Mouse (Mus musculus): ENCODE results near the gene Olfr632. TPM values are rescaled to one million over a fixed set of nuclear protein-coding genes. Genes with fewer than 3 reads are reported as not detected.
"Not testable (repeated sequence)": the region's sequence is repeated elsewhere in the genome, so short reads cannot be mapped to it uniquely, and the experiment has no call there.

Olfr632 gene
- polyA plus RNA-seq, 1 experiment from 2014 or later: not detected

GRCm38 (mm10) chr7:103942730-103943129 is 8.6 kb downstream of the Olfr632 start:
- H3K9me3 ChIP-seq (replicated peaks; ENCODE audit: control insufficient read depth, low read length): no peaks in the 10 kb centered on the region
- no peak overlapping the region for H3K27ac ChIP-seq (replicated peaks; ENCODE audit: low read depth, low read length)
- H3K4me1 ChIP-seq (ENCODE audit: control insufficient read depth, insufficient read depth, low read length): no peaks in the 10 kb centered on the region
- H3K36me3 ChIP-seq (replicated peaks; ENCODE audit: control insufficient read depth, insufficient read depth, low read depth, low read length): no peaks in the 10 kb centered on the region
- no peak overlapping the region for H3K4me3 ChIP-seq (ENCODE audit: low read depth, low read length)
- H3K9ac ChIP-seq (replicated peaks; ENCODE audit: low read length): no peak overlapping the region
- DNase-seq (ENCODE audit: low spot score) (peak; percentile 75), ATAC-seq (replicated peaks; ENCODE audit: insufficient number of reproducible peaks, low FRiP score, low TSS enrichment, low read depth) (no peak)
- H3K4me2 ChIP-seq (ENCODE audit: low read depth, low read length): no peak overlapping the region
- 31% methylated on average over 2 of the region's 2 CpGs for WGBS
- no peaks in the 10 kb centered on the region for H3K27me3 ChIP-seq (ENCODE audit: control insufficient read depth, insufficient read depth, low read length)

DNA sequence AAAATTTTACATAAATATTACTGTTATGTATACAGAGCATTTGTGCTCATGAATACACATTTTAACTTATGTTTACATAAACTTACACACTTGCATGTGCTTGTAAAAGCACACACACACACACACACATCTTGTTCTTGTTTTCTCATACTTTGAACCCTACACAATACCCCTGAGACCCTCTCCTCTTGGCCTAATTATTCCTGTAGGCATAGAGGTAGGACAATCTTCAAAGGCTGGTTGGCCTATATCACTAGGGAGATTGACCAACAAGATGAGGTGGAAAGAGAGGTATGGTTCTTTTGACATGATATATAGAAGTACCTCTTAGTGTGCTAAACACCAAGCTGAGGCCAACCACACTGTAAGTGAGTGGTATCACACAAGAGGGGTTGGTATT is 10.0 kb downstream of the Olfr632 start, which contains the start of gene Olfr633:
Olfr633 (plus strand) TSS at position 301 of the 400 bp plus-strand sequence.
- H3K4me3 ChIP-seq (ENCODE audit: low read depth, low read length): no peak within 1 kb of the TSS
- no peak for ATAC-seq (replicated peaks; ENCODE audit: insufficient number of reproducible peaks, low FRiP score, low TSS enrichment, low read depth)
- no peaks in the 10 kb centered on the region for H3K9me3 ChIP-seq (replicated peaks; ENCODE audit: control insufficient read depth, low read length)
- no peaks in the 10 kb centered on the region for H3K36me3 ChIP-seq (replicated peaks; ENCODE audit: control insufficient read depth, insufficient read depth, low read depth, low read length)
- H3K9ac ChIP-seq (replicated peaks; ENCODE audit: low read length): no peak within 1 kb of the TSS
- no peak within 1 kb of the TSS for H3K27ac ChIP-seq (replicated peaks; ENCODE audit: low read depth, low read length)
- H3K4me1 ChIP-seq (ENCODE audit: control insufficient read depth, insufficient read depth, low read length): no peaks in the 10 kb centered on the region
- no peak within 1 kb of the TSS for H3K4me2 ChIP-seq (ENCODE audit: low read depth, low read length)
- no peaks in the 10 kb centered on the region for H3K27me3 ChIP-seq (ENCODE audit: control insufficient read depth, insufficient read depth, low read length)
- DNase-seq (ENCODE audit: low spot score): no peak

GRCm38 (mm10) chr7:103966873-103967272 is 32.7 kb downstream of the Olfr632 start:
- not testable (repeated sequence) for DNase-seq (ENCODE audit: low spot score); H3K4me3 ChIP-seq (ENCODE audit: low read depth, low read length); ATAC-seq (replicated peaks; ENCODE audit: insufficient number of reproducible peaks, low FRiP score, low TSS enrichment, low read depth); H3K36me3 ChIP-seq (replicated peaks; ENCODE audit: control insufficient read depth, insufficient read depth, low read depth, low read length); H3K4me2 ChIP-seq (ENCODE audit: low read depth, low read length); H3K9ac ChIP-seq (replicated peaks; ENCODE audit: low read length); H3K27me3 ChIP-seq (ENCODE audit: control insufficient read depth, insufficient read depth, low read length); H3K4me1 ChIP-seq (ENCODE audit: control insufficient read depth, insufficient read depth, low read length); H3K9me3 ChIP-seq (replicated peaks; ENCODE audit: control insufficient read depth, low read length); H3K27ac ChIP-seq (replicated peaks; ENCODE audit: low read depth, low read length)
- WGBS: 95% methylated on average over 22 of the region's 22 CpGs

DNA sequence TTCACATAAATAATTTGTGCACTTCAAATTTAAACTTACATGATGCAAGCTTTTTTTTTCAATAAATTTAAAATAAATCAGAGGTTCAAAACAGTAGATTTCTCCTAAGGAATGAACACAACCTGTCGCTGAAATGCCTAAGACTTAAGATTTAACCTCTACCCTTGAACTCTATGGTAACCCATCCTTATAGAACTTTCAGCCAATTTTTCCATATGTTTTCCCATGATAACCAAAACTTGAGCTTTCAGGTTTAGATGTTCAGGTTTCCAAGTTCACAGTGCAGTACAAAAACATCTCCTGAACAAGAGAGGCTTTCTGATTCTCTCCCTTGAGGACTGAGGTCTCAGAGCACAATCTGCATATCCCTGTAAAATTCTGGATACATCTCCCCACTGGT is 36.7 kb downstream of the Olfr632 start, which contains the start of gene Olfr635:
Olfr635 (plus strand) TSS at position 301 of the 400 bp plus-strand sequence.
- no peak within 1 kb of the TSS for H3K4me3 ChIP-seq (ENCODE audit: low read depth, low read length)
- ATAC-seq (replicated peaks; ENCODE audit: insufficient number of reproducible peaks, low FRiP score, low TSS enrichment, low read depth) (no peak), DNase-seq (ENCODE audit: low spot score) (no peak)
- H3K9ac ChIP-seq (replicated peaks; ENCODE audit: low read length): no peak within 1 kb of the TSS
- H3K27ac ChIP-seq (replicated peaks; ENCODE audit: low read depth, low read length): no peak within 1 kb of the TSS
- H3K4me1 ChIP-seq (ENCODE audit: control insufficient read depth, insufficient read depth, low read length): no peaks in the 10 kb centered on the region
- H3K36me3 ChIP-seq (replicated peaks; ENCODE audit: control insufficient read depth, insufficient read depth, low read depth, low read length): no peaks in the 10 kb centered on the region
- no peaks in the 10 kb centered on the region for H3K9me3 ChIP-seq (replicated peaks; ENCODE audit: control insufficient read depth, low read length)
- no peaks in the 10 kb centered on the region for H3K27me3 ChIP-seq (ENCODE audit: control insufficient read depth, insufficient read depth, low read length)
- H3K4me2 ChIP-seq (ENCODE audit: low read depth, low read length): no peak within 1 kb of the TSS
- WGBS: 69% methylated on average over 1 of the region's 1 CpGs

DNA sequence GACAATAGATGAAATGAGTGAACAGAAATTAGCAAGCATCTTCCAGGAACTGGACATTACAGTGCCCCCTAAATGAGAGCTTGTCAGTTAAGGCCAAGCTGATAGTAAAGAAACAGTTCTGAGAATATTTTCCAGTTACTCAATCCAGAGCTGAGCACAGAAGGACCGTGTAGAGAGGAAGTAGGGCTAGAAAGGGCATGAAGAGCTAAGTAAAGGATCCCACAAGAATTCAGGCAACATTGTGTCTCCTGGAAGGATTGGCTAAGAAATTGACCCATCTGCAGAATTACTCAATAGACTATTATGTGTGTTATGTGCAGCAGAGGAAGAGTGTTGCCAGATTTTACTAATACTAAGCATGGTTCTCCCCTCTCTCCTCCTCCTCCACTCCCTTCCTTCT is 37.6 kb downstream of the Olfr632 start:
- H3K36me3 ChIP-seq (replicated peaks; ENCODE audit: control insufficient read depth, insufficient read depth, low read depth, low read length): no peaks in the 10 kb centered on the region
- H3K9me3 ChIP-seq (replicated peaks; ENCODE audit: control insufficient read depth, low read length): no peaks in the 10 kb centered on the region
- H3K27ac ChIP-seq (replicated peaks; ENCODE audit: low read depth, low read length): no peak overlapping the region
- WGBS: 56% methylated on average over 1 of the region's 1 CpGs
- no peaks in the 10 kb centered on the region for H3K27me3 ChIP-seq (ENCODE audit: control insufficient read depth, insufficient read depth, low read length)
- DNase-seq (ENCODE audit: low spot score) (no peak), ATAC-seq (replicated peaks; ENCODE audit: insufficient number of reproducible peaks, low FRiP score, low TSS enrichment, low read depth) (no peak)
- H3K4me2 ChIP-seq (ENCODE audit: low read depth, low read length): no peak overlapping the region
- H3K4me3 ChIP-seq (ENCODE audit: low read depth, low read length): no peak overlapping the region
- no peak overlapping the region for H3K9ac ChIP-seq (replicated peaks; ENCODE audit: low read length)
- no peaks in the 10 kb centered on the region for H3K4me1 ChIP-seq (ENCODE audit: control insufficient read depth, insufficient read depth, low read length)

Other genes with a start within 250 kb of the Olfr632 start
- not detected in 2 replicates for gene Olfr243, start 219.7 kb upstream of the Olfr632 start, polyA plus RNA-seq (2014; fragmentation: Nextera tagmentation; extraction: Ambion mirVana)
- not detected in 2 replicates for gene Olfr628, start 204.0 kb upstream of the Olfr632 start, polyA plus RNA-seq (2014; fragmentation: Nextera tagmentation; extraction: Ambion mirVana)
- not detected in 2 replicates for gene Olfr629, start 189.4 kb upstream of the Olfr632 start, polyA plus RNA-seq (2014; fragmentation: Nextera tagmentation; extraction: Ambion mirVana)
- gene Olfr630, start 177.0 kb upstream of the Olfr632 start, polyA plus RNA-seq (2014; fragmentation: Nextera tagmentation; extraction: Ambion mirVana): not detected in 2 replicates
- gene Olfr69, start 162.8 kb upstream of the Olfr632 start, polyA plus RNA-seq (2014; fragmentation: Nextera tagmentation; extraction: Ambion mirVana): not detected in 2 replicates
- gene Olfr68, start 154.6 kb upstream of the Olfr632 start, polyA plus RNA-seq (2014; fragmentation: Nextera tagmentation; extraction: Ambion mirVana): not detected in 2 replicates
- gene Olfr67, start 142.5 kb upstream of the Olfr632 start, polyA plus RNA-seq (2014; fragmentation: Nextera tagmentation; extraction: Ambion mirVana): not detected in 2 replicates
- 629 and 683 TPM in 2 replicates for gene Hbb-bt, start 120.4 kb upstream of the Olfr632 start, polyA plus RNA-seq (2014; fragmentation: Nextera tagmentation; extraction: Ambion mirVana)
- 224 and 252 TPM in 2 replicates for gene Hbb-bs, start 106.3 kb upstream of the Olfr632 start, polyA plus RNA-seq (2014; fragmentation: Nextera tagmentation; extraction: Ambion mirVana)
- gene Hbb-bh2, start 93.8 kb upstream of the Olfr632 start, polyA plus RNA-seq (2014; fragmentation: Nextera tagmentation; extraction: Ambion mirVana): not detected in 2 replicates
- 2,335 TPM in 2 replicates for gene Hbb-bh1, start 91.2 kb upstream of the Olfr632 start, polyA plus RNA-seq (2014; fragmentation: Nextera tagmentation; extraction: Ambion mirVana)
- 9,508 and 10,275 TPM in 2 replicates for gene Hbb-y, start 81.1 kb upstream of the Olfr632 start, polyA plus RNA-seq (2014; fragmentation: Nextera tagmentation; extraction: Ambion mirVana)
- gene Olfr66, start 48.1 kb upstream of the Olfr632 start, polyA plus RNA-seq (2014; fragmentation: Nextera tagmentation; extraction: Ambion mirVana): not detected in 2 replicates
- gene Olfr64, start 39.9 kb upstream of the Olfr632 start, polyA plus RNA-seq (2014; fragmentation: Nextera tagmentation; extraction: Ambion mirVana): not detected in 2 replicates
- not detected in 2 replicates for gene Olfr65, start 30.9 kb upstream of the Olfr632 start, polyA plus RNA-seq (2014; fragmentation: Nextera tagmentation; extraction: Ambion mirVana)
- gene Olfr631, start 5.5 kb upstream of the Olfr632 start, polyA plus RNA-seq (2014; fragmentation: Nextera tagmentation; extraction: Ambion mirVana): not detected in 2 replicates
- gene Olfr633, start 10.1 kb downstream of the Olfr632 start, polyA plus RNA-seq (2014; fragmentation: Nextera tagmentation; extraction: Ambion mirVana): not detected in 2 replicates
- not detected in 2 replicates for gene Olfr635, start 36.8 kb downstream of the Olfr632 start, polyA plus RNA-seq (2014; fragmentation: Nextera tagmentation; extraction: Ambion mirVana)
- gene Olfr638, start 64.4 kb downstream of the Olfr632 start, polyA plus RNA-seq (2014; fragmentation: Nextera tagmentation; extraction: Ambion mirVana): not detected in 2 replicates
- not detected in 2 replicates for gene Olfr639, start 83.0 kb downstream of the Olfr632 start, polyA plus RNA-seq (2014; fragmentation: Nextera tagmentation; extraction: Ambion mirVana)
- not detected in 2 replicates for gene Olfr640, start 91.2 kb downstream of the Olfr632 start, polyA plus RNA-seq (2014; fragmentation: Nextera tagmentation; extraction: Ambion mirVana)
- not detected in 2 replicates for gene Olfr641, start 101.1 kb downstream of the Olfr632 start, polyA plus RNA-seq (2014; fragmentation: Nextera tagmentation; extraction: Ambion mirVana)
- not detected in 2 replicates for gene Olfr642, start 118.3 kb downstream of the Olfr632 start, polyA plus RNA-seq (2014; fragmentation: Nextera tagmentation; extraction: Ambion mirVana)
- gene 4930516K23Rik, start 127.1 kb downstream of the Olfr632 start, polyA plus RNA-seq (2014; fragmentation: Nextera tagmentation; extraction: Ambion mirVana): not detected in 2 replicates
- not detected in 2 replicates for gene Olfr644, start 137.5 kb downstream of the Olfr632 start, polyA plus RNA-seq (2014; fragmentation: Nextera tagmentation; extraction: Ambion mirVana)
- gene Olfr645, start 151.1 kb downstream of the Olfr632 start, polyA plus RNA-seq (2014; fragmentation: Nextera tagmentation; extraction: Ambion mirVana): not detected in 2 replicates
- gene Olfr646, start 170.5 kb downstream of the Olfr632 start, polyA plus RNA-seq (2014; fragmentation: Nextera tagmentation; extraction: Ambion mirVana): not detected in 2 replicates
- gene Ubqln5, start 195.5 kb downstream of the Olfr632 start, polyA plus RNA-seq (2014; fragmentation: Nextera tagmentation; extraction: Ambion mirVana): not detected in 2 replicates
- not detected in 2 replicates for gene Olfr643, start 203.1 kb downstream of the Olfr632 start, polyA plus RNA-seq (2014; fragmentation: Nextera tagmentation; extraction: Ambion mirVana)
- gene Ubqln3, start 208.9 kb downstream of the Olfr632 start, polyA plus RNA-seq (2014; fragmentation: Nextera tagmentation; extraction: Ambion mirVana): not detected in 2 replicates
- gene Ubqlnl, start 216.2 kb downstream of the Olfr632 start, polyA plus RNA-seq (2014; fragmentation: Nextera tagmentation; extraction: Ambion mirVana): not detected in 2 replicates
- not detected in 2 replicates for gene Olfm5, start 230.5 kb downstream of the Olfr632 start, polyA plus RNA-seq (2014; fragmentation: Nextera tagmentation; extraction: Ambion mirVana)
- gene Olfr648, start 249.0 kb downstream of the Olfr632 start, polyA plus RNA-seq (2014; fragmentation: Nextera tagmentation; extraction: Ambion mirVana): 0.15 and 0.27 TPM in 2 replicates

Data from embryonic facial prominence, embryonic 11.5 days (tissue).